50 mouse cellular contexts compared by ENCODE assay signal in genomic region chr2:104703158-104703557, GRCm38 (mm10). TPM values are rescaled to one million over a fixed set of nuclear protein-coding genes. Genes with fewer than 3 reads are reported as not detected.
"Had no signal": no experiment of that assay in that cellular context is flagged by ENCODE, and none has a peak within 500 bp of the region (broad histone marks: within the 10 kb centered on the region; RNA-seq: fewer than 3 reads in every experiment).

No protein-coding gene starts in this region.

- DNase-seq: heart, postnatal 10 days; heart, postnatal 14 days; heart, postnatal 36 days; heart, postnatal 4 days; kidney, adult 11 months; kidney, adult 18-20 months; kidney, adult 2 months; kidney, adult 8-10 months; kidney, adult 9 months; kidney, postnatal 10 days; kidney, postnatal 14 days; kidney, postnatal 25 days; kidney, postnatal 36 days; kidney, postnatal 4 days; layer of hippocampus, adult 9-11 months; layer of hippocampus, postnatal 36 days had no signal

- H3K4me3 ChIP-seq: heart, embryonic 10.5 days; heart, embryonic 12.5 days; heart, embryonic 13.5 days; heart, embryonic 15.5 days; hindbrain, embryonic 10.5 days; hindbrain, embryonic 12.5 days; hindbrain, embryonic 13.5 days; hindbrain, embryonic 15.5 days; intestine, embryonic 15.5 days; kidney, embryonic 15.5 days; layer of hippocampus, adult 2 months; left cerebral cortex, adult 2 months had no signal

- H3K9ac ChIP-seq: heart, embryonic 12.5 days; heart, embryonic 13.5 days; heart, embryonic 15.5 days; hindbrain, embryonic 12.5 days; hindbrain, embryonic 13.5 days; hindbrain, embryonic 14.5 days; hindbrain, embryonic 15.5 days; intestine, embryonic 15.5 days; kidney, embryonic 15.5 days had no signal

- H3K27ac ChIP-seq: heart, embryonic 10.5 days; heart, embryonic 13.5 days; heart, embryonic 15.5 days; hindbrain, embryonic 10.5 days; hindbrain, embryonic 12.5 days; hindbrain, embryonic 13.5 days; hindbrain, embryonic 14.5 days; hindbrain, embryonic 15.5 days; intestine, embryonic 15.5 days; kidney, embryonic 15.5 days; kidney, postnatal 0 days; layer of hippocampus, adult 2 months; left cerebral cortex, adult 2 months had no signal

- H3K27me3 ChIP-seq: heart, embryonic 12.5 days; heart, embryonic 13.5 days; heart, embryonic 15.5 days; hindbrain, embryonic 12.5 days; hindbrain, embryonic 13.5 days; hindbrain, embryonic 15.5 days; intestine, embryonic 15.5 days; kidney, embryonic 15.5 days had no signal

- H3K9me3 ChIP-seq: heart, embryonic 10.5 days; heart, embryonic 12.5 days; heart, embryonic 13.5 days; heart, embryonic 15.5 days; hindbrain, embryonic 10.5 days; hindbrain, embryonic 12.5 days; hindbrain, embryonic 13.5 days; hindbrain, embryonic 15.5 days; intestine, embryonic 15.5 days; kidney, embryonic 15.5 days had no signal

- H3K4me2 ChIP-seq: heart, embryonic 11.5 days; heart, embryonic 12.5 days; heart, embryonic 13.5 days; heart, embryonic 15.5 days; hindbrain, embryonic 12.5 days; hindbrain, embryonic 13.5 days; hindbrain, embryonic 14.5 days; hindbrain, embryonic 15.5 days; intestine, embryonic 15.5 days; kidney, embryonic 15.5 days had no signal

- H3K36me3 ChIP-seq: heart, embryonic 10.5 days; heart, embryonic 15.5 days; intestine, embryonic 15.5 days had no signal

- ATAC-seq: hindbrain, embryonic 16.5 days; inflammation-experienced regulatory T-cells, adult 6 months; intestine, embryonic 15.5 days; intestine, embryonic 16.5 days; intestine, postnatal 0 days had no signal

- H3K4me1 ChIP-seq: heart, embryonic 10.5 days; heart, embryonic 13.5 days; heart, embryonic 15.5 days; hindbrain, embryonic 10.5 days; hindbrain, embryonic 12.5 days; hindbrain, embryonic 13.5 days; hindbrain, embryonic 15.5 days; intestine, embryonic 15.5 days; kidney, embryonic 15.5 days had no signal

RNA-seq across cellular contexts. Expression of gene Pin1rt1, which starts 13.0 kb away (rescaled TPM):
- total RNA-seq: heart, postnatal 10 days; heart, postnatal 14 days; heart, postnatal 25 days; heart, postnatal 36 days; heart, postnatal 4 days; hematopoietic stem cell, adult 5-6 weeks; layer of hippocampus, adult 18-20 months; layer of hippocampus, adult 2 months; layer of hippocampus, adult 8-10 months; layer of hippocampus, postnatal 10 days; layer of hippocampus, postnatal 14 days; layer of hippocampus, postnatal 25 days; layer of hippocampus, postnatal 36 days; left cerebral cortex, adult 18-20 months; left cerebral cortex, adult 2 months had no signal
- polyA plus RNA-seq: heart, embryonic 10.5 days; heart, embryonic 11.5 days; heart, embryonic 12.5 days; heart, embryonic 13.5 days; heart, embryonic 14.5 days; heart, embryonic 15.5 days; heart, embryonic 16.5 days; heart, postnatal 0 days; hindbrain, embryonic 10.5 days; hindbrain, embryonic 11.5 days; hindbrain, embryonic 13.5 days; hindbrain, embryonic 14.5 days; inflammation-experienced regulatory T-cells, adult 6 months; intestine, embryonic 15.5 days; intestine, embryonic 16.5 days; intestine, postnatal 0 days; kidney, adult 2 months; kidney, embryonic 14.5 days; kidney, embryonic 15.5 days; kidney, embryonic 16.5 days; kidney, postnatal 0 days; large intestine, adult 2 months had no signal

RNA-seq across cellular contexts. Expression of gene Depdc7, which starts 39.5 kb away (rescaled TPM):
- polyA plus RNA-seq: inflammation-experienced regulatory T-cells, adult 6 months had no signal
